Mouse (Mus musculus) heart, postnatal 0 days (tissue): ENCODE data around the gene Adamtsl1. TPM values are rescaled to one million over a fixed set of nuclear protein-coding genes. Genes with fewer than 3 reads are reported as not detected.

Experiments
- ATAC-seq: fragments of 200-750 bp; cut with Nextera tagmentation; 2 replicates; pipeline ENCODE4 v1.8.0; 2017; ENCODE audit warnings: low read depth, moderate number of reproducible peaks, moderate library complexity; ENCODE audit not compliant: insufficient read depth
- DNase-seq: peaks from one replicate; pipeline ENCODE4 v3.0.0-alpha.2; 2016; ENCODE audit warnings: low spot score
- H3K27ac ChIP-seq: fragments of 300-500 bp; sonication (generic); 2 replicates; pipeline ENCODE4 v1.5.1; 2014; ENCODE audit warnings: low read depth, mild to moderate bottlenecking
- H3K27me3 ChIP-seq: fragments of 300-500 bp; sonication (generic); 2 replicates; pipeline ENCODE4 v1.6.1; 2014; ENCODE audit warnings: low read length, mixed read lengths; ENCODE audit not compliant: control insufficient read depth, insufficient read depth
- H3K36me3 ChIP-seq: fragments of 300-500 bp; sonication (generic); replicated peaks from 2 replicates; pipeline ENCODE4 v1.6.1; 2014; ENCODE audit warnings: low read length, mixed read lengths; ENCODE audit not compliant: control insufficient read depth, insufficient read depth
- H3K4me1 ChIP-seq: fragments of 300-500 bp; sonication (generic); 2 replicates; pipeline ENCODE4 v1.6.1; 2014; ENCODE audit warnings: antibody characterized with exemption; ENCODE audit not compliant: control insufficient read depth, insufficient read depth
- H3K4me2 ChIP-seq: fragments of 300-500 bp; sonication (generic); 2 replicates; pipeline ENCODE4 v1.6.1; 2014; ENCODE audit warnings: low read depth, mild to moderate bottlenecking, low read length, moderate library complexity
- H3K4me3 ChIP-seq: fragments of 300-500 bp; sonication (generic); 2 replicates; pipeline ENCODE4 v1.5.1; 2014; ENCODE audit warnings: low read depth, low read length
- H3K9ac ChIP-seq: fragments of 300-500 bp; sonication (generic); replicated peaks from 2 replicates; pipeline ENCODE4 v1.6.1; 2014; ENCODE audit warnings: low read depth, low read length, mixed read lengths
- H3K9me3 ChIP-seq: fragments of 300-500 bp; sonication (generic); replicated peaks from 2 replicates; pipeline ENCODE4 v1.6.1; 2016; ENCODE audit warnings: low read length; ENCODE audit not compliant: control insufficient read depth
- CTCF ChIP-seq: IDR thresholded peaks from 2 replicates; pipeline ENCODE4 v1.5.1; 2016; ENCODE audit warnings: antibody characterized with exemption, control low read depth, low read depth
- EP300 ChIP-seq: IDR thresholded peaks from 2 replicates; pipeline ENCODE4 v1.6.1; 2016; ENCODE audit warnings: antibody characterized with exemption, low read depth
- WGBS: fragments of 180-500 bp; shearing (Covaris S2); extraction: QIAGEN DNeasy Blood & Tissue Kit; methylation state at CpG from one replicate; pipeline ENCODE4 v1.1.7; 2014; 5-methylcytosine and 5-hydroxymethylcytosine counted together
- polyA plus RNA-seq: library from polyadenylated mRNA; unstranded; fragments of >200 nt; fragmentation: Nextera tagmentation; extraction: Ambion mirVana; gene quantifications from 2 replicates; pipeline ENCODE4 v1.2.1, GENCODE M21; 2015
- total RNA-seq: library from RNA; depleted of rRNA; stranded (reverse); fragments of >200 nt; gene quantifications from 2 replicates; pipeline ENCODE4 v1.2.3, GENCODE M21; 2014; ENCODE audit warnings: low replicate concordance

Gene Adamtsl1
- total and polyA plus RNA-seq, 2 experiments from 2014 or later, result 3.9 to 6.0 TPM

- no peak overlapping the region for H3K4me3 ChIP-seq
- H3K4me2 ChIP-seq, result no peak overlapping the region
- H3K27me3 ChIP-seq, result no peaks in the 10 kb centered on the region
- no peak overlapping the region for H3K27ac ChIP-seq
- 71% methylated on average over 14 of the region's 14 CpGs for WGBS
- ATAC-seq (no peak), DNase-seq (no peak)
- H3K4me1 ChIP-seq, result no peaks in the 10 kb centered on the region
- H3K9ac ChIP-seq, result no peak overlapping the region
- TF ChIP-seq CTCF (no peak), EP300 (no peak)
- no peaks in the 10 kb centered on the region for H3K9me3 ChIP-seq
- H3K36me3 ChIP-seq, result no peaks in the 10 kb centered on the region
Observed at GRCm38 (mm10) chr4:86178116-86178515, 664.1 kb downstream of the Adamtsl1 start.

- no peaks in the 10 kb centered on the region for H3K36me3 ChIP-seq
- H3K27ac ChIP-seq, result no peak overlapping the region
- ATAC-seq (no peak), DNase-seq (no peak)
- H3K4me1 ChIP-seq, result no peaks in the 10 kb centered on the region
- H3K27me3 ChIP-seq, result no peaks in the 10 kb centered on the region
- WGBS, result 61% methylated on average over 1 of the region's 1 CpGs
- H3K4me2 ChIP-seq, result no peak overlapping the region
- TF ChIP-seq EP300 (no peak), CTCF (no peak)
- H3K4me3 ChIP-seq, result no peak overlapping the region
- no peaks in the 10 kb centered on the region for H3K9me3 ChIP-seq
- no peak overlapping the region for H3K9ac ChIP-seq
Observed at GRCm38 (mm10) chr4:86183701-86184173, 669.8 kb downstream of the Adamtsl1 start.

- Histone ChIP-seq H3K4me2 (no peak overlapping the region), H3K27ac (no peak overlapping the region), H3K4me1 (0 out of 2 replicates have a peak, but pooled peaks cover 3% of the 10 kb centered on the region), H3K27me3 (no peaks in the 10 kb centered on the region), H3K36me3 (no peaks in the 10 kb centered on the region), H3K9me3 (no peaks in the 10 kb centered on the region), H3K9ac (no peak overlapping the region), H3K4me3 (no peak overlapping the region)
- DNase-seq (peak; percentile 9), ATAC-seq (peak; percentile 47; the same call in 1 of the 2 replicates)
- TF ChIP-seq CTCF (no peak), EP300 (no peak)
- WGBS, result 76% methylated on average over 2 of the region's 2 CpGs
Observed at GRCm38 (mm10) chr4:86189853-86190252, 675.9 kb downstream of the Adamtsl1 start.

GRCm38 (mm10) chr4:86191195-86191594 lies 677.2 kb downstream of the Adamtsl1 start:
- 76% methylated on average over 5 of the region's 5 CpGs for WGBS
- Histone ChIP-seq H3K4me1 (0 out of 2 replicates have a peak, but pooled peaks cover 3% of the 10 kb centered on the region), H3K4me3 (no peak overlapping the region), H3K9me3 (no peaks in the 10 kb centered on the region), H3K36me3 (no peaks in the 10 kb centered on the region), H3K27ac (no peak overlapping the region), H3K4me2 (no peak overlapping the region), H3K9ac (no peak overlapping the region), H3K27me3 (no peaks in the 10 kb centered on the region)
- no peak for ATAC-seq
- DNase-seq, result no peak
- TF ChIP-seq EP300 (no peak), CTCF (no peak)

- Histone ChIP-seq H3K4me3 (no peak overlapping the region), H3K9me3 (no peaks in the 10 kb centered on the region), H3K4me2 (no peak overlapping the region), H3K36me3 (no peaks in the 10 kb centered on the region), H3K27me3 (no peaks in the 10 kb centered on the region), H3K9ac (no peak overlapping the region), H3K4me1 (0 out of 2 replicates have a peak, but pooled peaks cover 5% of the 10 kb centered on the region), H3K27ac (no peak overlapping the region)
- WGBS, result 87% methylated on average over 7 of the region's 7 CpGs
- ATAC-seq (no peak), DNase-seq (no peak)
- TF ChIP-seq EP300 (no peak), CTCF (no peak)
Observed at GRCm38 (mm10) chr4:86201766-86202165, 687.8 kb downstream of the Adamtsl1 start.

GRCm38 (mm10) chr4:86203288-86203687 lies 689.3 kb downstream of the Adamtsl1 start:
- Histone ChIP-seq H3K4me1 (peaks cover 9% of the 10 kb centered on the region; the same call in 1 of the 2 replicates), H3K27me3 (no peaks in the 10 kb centered on the region), H3K27ac (no peak overlapping the region), H3K4me2 (no peak overlapping the region), H3K9me3 (no peaks in the 10 kb centered on the region), H3K36me3 (no peaks in the 10 kb centered on the region), H3K9ac (no peak overlapping the region), H3K4me3 (no peak overlapping the region)
- no peak for ATAC-seq
- DNase-seq, result no peak
- WGBS, result 47% methylated on average over 2 of the region's 2 CpGs
- TF ChIP-seq EP300, result no peak
- TF ChIP-seq CTCF, result no peak
